Mouse (Mus musculus) lung, embryonic 15.5 days (tissue): Measurements from ENCODE around the gene Gm9639. TPM values are rescaled to one million over a fixed set of nuclear protein-coding genes. Genes with fewer than 3 reads are reported as not detected.
A peak's percentile ranks its signal among the peaks of the same experiment; 100 is the strongest.
"Not testable (repeated sequence)": the region's sequence is repeated elsewhere in the genome, so short reads cannot be mapped to it uniquely, and the experiment has no call there.

Source experiments
- ATAC-seq: fragments of 200-750 bp; cut with Nextera tagmentation; 2 replicates; pipeline ENCODE4 v1.8.0; 2017; ENCODE audit warnings: moderate number of reproducible peaks, borderline replicate concordance; ENCODE audit not compliant: low FRiP score, low TSS enrichment; ENCODE audit errors: extremely low read depth
- H3K27ac ChIP-seq: fragments of 300-500 bp; sonication (generic); 2 replicates; pipeline ENCODE4 v1.5.1; 2015; ENCODE audit warnings: moderate library complexity, mild to moderate bottlenecking, inconsistent platforms
- H3K27me3 ChIP-seq: fragments of 300-500 bp; sonication (generic); 2 replicates; pipeline ENCODE4 v1.6.1; 2015; ENCODE audit warnings: inconsistent platforms
- H3K36me3 ChIP-seq: fragments of 300-500 bp; sonication (generic); 2 replicates; pipeline ENCODE4 v1.6.1; 2015; ENCODE audit warnings: inconsistent platforms
- H3K4me1 ChIP-seq: fragments of 300-500 bp; sonication (generic); 2 replicates; pipeline ENCODE4 v1.6.1; 2015; ENCODE audit warnings: inconsistent platforms
- H3K4me2 ChIP-seq: fragments of 300-500 bp; sonication (generic); 2 replicates; pipeline ENCODE4 v1.6.1; 2015; ENCODE audit warnings: inconsistent platforms, mild to moderate bottlenecking, moderate library complexity
- H3K4me3 ChIP-seq: fragments of 300-500 bp; sonication (generic); 2 replicates; pipeline ENCODE4 v1.5.1; 2015; ENCODE audit warnings: mild to moderate bottlenecking, inconsistent platforms
- H3K9ac ChIP-seq: fragments of 300-500 bp; sonication (generic); 2 replicates; pipeline ENCODE4 v1.6.1; 2015; ENCODE audit warnings: inconsistent platforms
- H3K9me3 ChIP-seq: fragments of 300-500 bp; sonication (generic); 2 replicates; pipeline ENCODE4 v1.6.1; 2016; ENCODE audit warnings: inconsistent platforms
- WGBS: fragments of 180-500 bp; shearing (Covaris S2); methylation state at CpG from one replicate; pipeline ENCODE4 v1.1.7; 2015; 5-methylcytosine and 5-hydroxymethylcytosine counted together
- polyA plus RNA-seq: library from polyadenylated mRNA; unstranded; fragments of >200 nt; fragmentation: Nextera tagmentation; extraction: Ambion mirVana; gene quantifications from 2 replicates; pipeline ENCODE4 v1.2.1, GENCODE M21; 2015

The Gm9639 gene
- not detected in 2 replicates for polyA plus RNA-seq

DNA sequence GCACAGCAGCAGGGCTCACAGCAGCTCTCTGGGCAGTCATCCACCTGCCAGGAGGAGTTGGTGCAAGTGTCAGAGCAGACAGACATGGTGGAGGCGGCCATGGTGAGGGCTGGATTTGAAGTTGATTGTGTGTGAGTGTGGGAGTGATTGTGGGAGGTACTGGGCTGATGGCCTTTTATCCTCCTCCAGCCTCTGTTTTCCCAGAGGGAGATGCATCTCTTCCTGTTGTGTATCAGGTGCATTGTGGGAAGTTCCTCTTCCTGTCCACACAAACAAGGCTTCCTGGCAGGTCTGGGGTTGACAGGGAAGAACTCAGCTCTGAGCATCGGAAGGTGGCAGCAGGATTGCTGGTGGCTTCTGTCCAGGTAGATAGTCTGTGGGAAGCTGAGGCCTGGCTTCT, at the start of gene Gm9639:
TSS of gene Gm9639 (minus strand) at position 101 of the 400 bp plus-strand sequence.
- 41% methylated on average over 2 of the region's 2 CpGs for WGBS
- Histone ChIP-seq H3K4me3 (no peak within 1 kb of the TSS), H3K36me3 (no peaks in the 10 kb centered on the region), H3K9me3 (no peaks in the 10 kb centered on the region), H3K27ac (no peak within 1 kb of the TSS), H3K4me2 (no peak within 1 kb of the TSS), H3K27me3 (no peaks in the 10 kb centered on the region), H3K9ac (no peak within 1 kb of the TSS), H3K4me1 (no peaks in the 10 kb centered on the region)
- ATAC-seq: no peak

DNA sequence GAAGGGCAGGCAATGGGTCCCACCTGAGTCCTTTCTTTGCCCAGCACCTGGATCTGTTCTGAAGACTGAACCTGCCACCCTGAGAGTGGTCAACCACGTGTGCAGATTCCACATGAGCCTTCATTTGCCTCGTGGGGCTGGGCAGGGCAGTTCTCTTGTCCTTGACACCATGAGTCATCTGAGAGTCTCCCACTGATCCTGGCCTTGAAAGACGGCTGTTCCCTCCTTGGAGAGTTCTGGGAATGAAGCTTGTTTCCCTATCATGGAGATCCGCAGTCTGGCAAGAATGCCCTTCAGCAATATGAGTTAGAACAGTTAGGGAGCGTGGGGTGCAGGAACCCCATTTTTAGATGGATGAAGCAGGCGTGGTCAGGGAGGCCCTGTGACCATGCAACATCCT, 44.1 kb upstream of the Gm9639 start:
- Histone ChIP-seq H3K27me3 (no peaks in the 10 kb centered on the region), H3K9ac (no peak overlapping the region), H3K9me3 (no peaks in the 10 kb centered on the region), H3K36me3 (no peaks in the 10 kb centered on the region), H3K27ac (no peak overlapping the region), H3K4me1 (no peaks in the 10 kb centered on the region), H3K4me2 (no peak overlapping the region), H3K4me3 (no peak overlapping the region)
- no peak for ATAC-seq
- WGBS: 66% methylated on average over 6 of the region's 6 CpGs

DNA sequence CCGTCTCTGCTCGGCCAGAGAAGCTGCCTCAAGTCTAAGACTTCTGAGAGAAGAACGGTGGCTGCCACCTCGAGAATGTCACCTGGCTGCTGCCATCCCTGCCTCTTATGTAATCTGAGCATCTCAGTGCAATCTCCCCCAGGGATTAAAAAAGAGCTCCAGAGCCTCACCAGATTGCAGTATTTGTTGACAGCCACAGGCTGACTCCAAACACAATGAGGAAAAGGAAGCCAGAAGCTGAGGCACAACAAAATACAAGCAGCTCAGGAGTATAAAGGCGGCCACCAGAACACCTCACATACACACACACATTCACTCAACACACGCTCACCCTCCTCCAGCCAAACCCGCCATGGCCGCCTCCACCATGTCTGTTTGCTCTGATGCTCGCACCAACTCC, 40.8 kb upstream of the Gm9639 start, which contains the start of gene Krtap10-10:
TSS of gene Krtap10-10 (plus strand) at position 301 of the 400 bp plus-strand sequence.
- Histone ChIP-seq H3K9ac (no peak within 1 kb of the TSS), H3K4me3 (no peak within 1 kb of the TSS), H3K4me2 (no peak within 1 kb of the TSS), H3K27me3 (no peaks in the 10 kb centered on the region), H3K9me3 (no peaks in the 10 kb centered on the region), H3K4me1 (no peaks in the 10 kb centered on the region), H3K36me3 (no peaks in the 10 kb centered on the region), H3K27ac (no peak within 1 kb of the TSS)
- no peak for ATAC-seq
- 54% methylated on average over 9 of the region's 9 CpGs for WGBS

DNA sequence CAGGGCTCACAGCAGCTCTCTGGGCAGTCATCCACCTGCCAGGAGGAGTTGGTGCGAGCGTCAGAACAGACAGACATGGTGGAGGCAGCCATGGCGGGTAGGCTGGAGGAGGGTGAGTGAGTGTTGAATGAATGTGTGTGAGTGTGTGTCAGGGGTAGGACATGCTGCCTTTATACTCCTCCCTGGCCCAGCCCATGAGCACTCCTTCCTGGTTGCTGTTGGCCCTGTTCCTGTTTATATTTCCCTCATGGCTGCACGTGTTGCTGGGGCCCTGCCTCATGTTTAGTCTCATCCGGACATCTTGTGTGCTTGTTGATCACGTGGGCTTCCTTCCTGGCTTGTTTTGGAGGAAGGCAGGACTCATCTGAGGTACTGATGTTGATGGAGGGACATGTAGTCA, 32.1 kb upstream of the Gm9639 start, which contains the start of gene Krtap10-4:
TSS of gene Krtap10-4 (minus strand) at position 145 of the 400 bp plus-strand sequence.
- WGBS: 40% methylated on average over 6 of the region's 6 CpGs
- Histone ChIP-seq H3K4me3 (no peak within 1 kb of the TSS), H3K9ac (no peak within 1 kb of the TSS), H3K36me3 (no peaks in the 10 kb centered on the region), H3K4me1 (no peaks in the 10 kb centered on the region), H3K27ac (no peak within 1 kb of the TSS), H3K27me3 (no peaks in the 10 kb centered on the region), H3K9me3 (no peaks in the 10 kb centered on the region), H3K4me2 (no peak within 1 kb of the TSS)
- no peak; the same call in 1 of the 2 replicates for ATAC-seq

DNA sequence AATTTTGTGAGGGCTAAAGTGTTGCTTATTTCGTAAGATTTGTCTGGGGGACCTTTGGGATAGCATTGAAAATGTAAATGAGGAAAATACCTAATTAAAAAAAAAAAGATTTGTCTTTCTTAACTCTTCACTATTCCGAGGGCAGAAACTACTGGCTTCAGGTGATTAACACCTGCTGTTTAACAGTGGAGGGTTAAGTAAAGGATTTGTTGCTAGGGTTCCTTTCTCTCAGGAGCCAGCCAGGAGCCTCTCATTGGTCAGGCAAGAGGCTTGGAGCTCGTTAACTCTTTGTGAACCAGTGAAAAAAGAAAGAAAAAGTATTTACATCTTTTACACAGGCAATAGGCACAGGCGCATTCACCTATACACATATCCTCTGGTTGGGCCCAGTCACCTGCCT, 24.3 kb upstream of the Gm9639 start:
- 34% methylated on average over 4 of the region's 4 CpGs for WGBS
- Histone ChIP-seq H3K27ac (no peak overlapping the region), H3K4me1 (no peaks in the 10 kb centered on the region), H3K4me2 (no peak overlapping the region), H3K27me3 (no peaks in the 10 kb centered on the region), H3K9me3 (no peaks in the 10 kb centered on the region), H3K9ac (no peak overlapping the region), H3K36me3 (no peaks in the 10 kb centered on the region), H3K4me3 (no peak overlapping the region)
- no peak for ATAC-seq

DNA sequence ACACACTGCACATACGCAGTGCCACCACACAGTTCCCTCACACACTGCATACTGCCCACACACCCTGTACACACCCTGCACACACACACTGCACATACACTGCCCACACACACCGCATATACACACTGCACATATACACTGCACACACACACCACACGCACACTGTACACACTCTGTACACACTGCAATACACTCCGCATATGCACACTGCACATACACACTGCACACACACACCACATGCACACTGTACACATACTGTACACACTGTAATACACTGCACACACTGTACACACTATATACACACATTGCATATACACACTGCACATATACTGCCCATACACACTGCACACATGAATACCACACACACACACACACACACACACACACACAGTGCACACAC, 23.6 kb upstream of the Gm9639 start:
- Histone ChIP-seq H3K36me3 (no peaks in the 10 kb centered on the region), H3K9ac (no peak overlapping the region), H3K9me3 (no peaks in the 10 kb centered on the region), H3K4me3 (no peak overlapping the region), H3K27ac (no peak overlapping the region), H3K27me3 (peaks cover 5% of the 10 kb centered on the region; the same call in 1 of the 2 replicates), H3K4me1 (no peaks in the 10 kb centered on the region), H3K4me2 (no peak overlapping the region)
- WGBS: 94% methylated on average over 4 of the region's 4 CpGs
- ATAC-seq: 0 out of 2 replicates have a peak, but pooled peaks have one; percentile 27

DNA sequence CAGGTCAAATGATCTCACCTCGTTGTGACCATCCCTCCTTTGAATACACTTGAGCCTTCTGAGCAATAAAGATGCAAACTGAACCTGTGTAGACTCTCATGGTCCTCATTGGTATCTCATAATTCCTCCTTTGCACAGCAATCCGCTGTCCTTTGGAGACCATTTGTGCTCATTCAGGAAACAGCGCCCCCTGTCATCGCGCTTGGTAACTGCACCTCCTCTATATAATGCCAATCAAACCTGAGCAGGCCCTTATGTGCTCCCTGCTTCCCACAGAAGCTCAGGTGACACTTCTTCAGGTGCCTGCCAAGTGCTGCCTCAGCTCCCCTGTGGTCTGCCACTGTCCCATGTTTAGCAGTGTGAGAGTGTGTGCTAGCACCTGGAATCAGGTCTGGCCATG, 20.6 kb upstream of the Gm9639 start:
- Histone ChIP-seq H3K27me3 (peaks cover 5% of the 10 kb centered on the region; the same call in 1 of the 2 replicates), H3K36me3 (no peaks in the 10 kb centered on the region), H3K9me3 (no peaks in the 10 kb centered on the region), H3K4me1 (no peaks in the 10 kb centered on the region), H3K9ac (no peak overlapping the region), H3K4me3 (no peak overlapping the region), H3K4me2 (no peak overlapping the region), H3K27ac (no peak overlapping the region)
- WGBS: 24% methylated on average over 5 of the region's 5 CpGs
- ATAC-seq: no peak

DNA sequence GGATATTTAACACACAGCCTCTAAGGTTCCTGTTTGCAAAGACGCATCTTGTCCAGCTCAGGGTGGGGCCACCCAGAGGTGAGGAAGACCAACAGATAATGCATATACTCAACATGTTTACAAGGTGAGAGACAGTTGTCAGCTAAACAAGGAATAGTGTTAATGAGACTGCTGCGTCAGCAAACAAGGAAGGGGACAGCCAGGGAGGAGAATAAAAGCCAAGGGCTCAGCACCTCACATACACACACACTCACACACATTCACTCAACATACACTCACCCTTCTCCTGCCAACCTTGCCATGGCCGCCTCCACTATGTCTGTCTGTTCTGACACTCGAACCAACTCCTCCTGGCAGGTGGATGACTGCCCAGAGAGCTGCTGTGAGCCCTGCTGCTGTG, 19.5 kb upstream of the Gm9639 start, which contains the start of gene Gm2696:
TSS of gene Gm2696 (plus strand) at position 301 of the 400 bp plus-strand sequence.
- Histone ChIP-seq H3K4me2 (no peak within 1 kb of the TSS), H3K9me3 (no peaks in the 10 kb centered on the region), H3K4me1 (no peaks in the 10 kb centered on the region), H3K4me3 (no peak within 1 kb of the TSS), H3K27ac (no peak within 1 kb of the TSS), H3K36me3 (no peaks in the 10 kb centered on the region), H3K27me3 (peaks cover 5% of the 10 kb centered on the region; the same call in 1 of the 2 replicates), H3K9ac (no peak within 1 kb of the TSS)
- ATAC-seq: no peak
- WGBS: 34% methylated on average over 4 of the region's 4 CpGs

DNA sequence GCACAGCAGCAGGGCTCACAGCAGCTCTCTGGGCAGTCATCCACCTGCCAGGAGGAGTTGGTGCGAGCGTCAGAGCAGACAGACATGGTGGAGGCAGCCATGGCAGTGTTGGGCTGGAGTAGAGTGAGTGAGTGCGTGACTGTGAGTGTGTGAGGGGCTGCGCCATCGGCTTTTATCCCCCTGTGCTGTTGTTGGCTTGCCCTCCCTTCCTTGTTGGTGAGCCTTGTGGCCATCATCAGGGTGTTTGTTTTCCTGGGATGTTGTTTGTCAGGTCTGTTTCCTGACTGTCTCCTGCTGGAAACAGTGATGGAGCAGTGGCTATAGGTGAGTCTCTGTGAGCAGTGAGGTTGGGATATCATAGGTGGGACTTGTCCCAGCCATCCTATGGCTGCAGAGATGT, 16.9 kb upstream of the Gm9639 start, which contains the start of gene Gm9507:
TSS of gene Gm9507 (minus strand) at position 101 of the 400 bp plus-strand sequence.
- no peak within 1 kb of the TSS for H3K27ac ChIP-seq
- ATAC-seq: no peak
- peaks cover 5% of the 10 kb centered on the region; the same call in 1 of the 2 replicates for H3K27me3 ChIP-seq
- no peaks in the 10 kb centered on the region for H3K9me3 ChIP-seq
- no peaks in the 10 kb centered on the region for H3K36me3 ChIP-seq
- H3K4me2 ChIP-seq: no peak within 1 kb of the TSS
- 47% methylated on average over 5 of the region's 5 CpGs for WGBS
- no peak within 1 kb of the TSS for H3K4me3 ChIP-seq
- H3K9ac ChIP-seq: no peak within 1 kb of the TSS
- no peaks in the 10 kb centered on the region for H3K4me1 ChIP-seq

DNA sequence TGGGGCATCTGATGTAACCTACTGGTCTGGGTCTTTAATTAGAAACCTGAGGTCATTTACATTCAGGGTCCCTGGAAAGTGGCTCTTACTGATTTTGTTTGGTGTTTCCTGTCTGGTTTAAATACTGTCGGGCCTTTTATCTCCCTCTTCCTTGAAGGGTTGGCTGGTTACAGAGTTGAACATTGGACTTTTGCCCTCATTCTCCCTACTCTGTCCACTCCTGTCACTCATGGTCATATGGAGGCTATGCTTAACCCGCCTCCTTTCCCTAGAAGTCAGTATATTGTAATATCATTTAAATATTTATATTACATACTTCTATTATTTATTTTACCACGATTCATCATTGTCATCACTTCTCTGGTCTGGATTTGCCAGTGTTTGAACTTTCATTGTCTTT, 9.2 kb upstream of the Gm9639 start:
- Histone ChIP-seq H3K4me3 (no peak overlapping the region), H3K9me3 (no peaks in the 10 kb centered on the region), H3K4me1 (no peaks in the 10 kb centered on the region), H3K27me3 (no peaks in the 10 kb centered on the region), H3K4me2 (no peak overlapping the region), H3K27ac (no peak overlapping the region), H3K36me3 (no peaks in the 10 kb centered on the region), H3K9ac (no peak overlapping the region)
- 34% methylated on average over 3 of the region's 3 CpGs for WGBS
- ATAC-seq: no peak; the same call in 1 of the 2 replicates

DNA sequence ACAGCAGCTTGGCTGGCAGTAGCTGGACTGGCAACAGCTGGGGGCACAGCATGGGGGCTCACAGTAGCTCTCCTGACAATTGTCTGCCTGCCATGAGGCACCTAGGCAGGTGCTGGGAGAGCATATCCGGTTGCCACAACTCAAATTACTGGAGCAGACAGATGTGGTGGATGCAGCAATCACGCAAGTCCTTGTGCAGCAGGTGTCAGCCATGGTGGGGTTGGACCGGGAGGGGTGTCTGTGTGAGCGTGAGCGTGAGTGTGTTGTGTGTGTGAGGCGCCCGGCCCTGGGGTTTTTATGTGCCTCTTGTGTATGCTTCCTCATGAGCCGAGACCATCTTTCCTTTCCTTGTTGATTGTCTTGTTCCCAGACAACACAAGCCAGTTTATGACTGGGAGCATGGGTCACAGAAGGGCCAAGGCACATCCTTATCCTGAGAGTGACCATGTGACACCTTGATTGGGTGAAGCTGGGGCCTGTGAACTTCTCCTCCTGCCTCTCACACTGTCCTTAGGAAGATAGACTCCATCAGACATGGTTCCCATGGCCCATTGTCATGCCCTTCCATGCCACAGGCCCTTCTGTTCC, 4.1 kb upstream of the Gm9639 start, which contains the start of gene Gm19668:
TSS of gene Gm19668 (minus strand) at position 213 of the 588 bp plus-strand sequence.
- no peak within 1 kb of the TSS for H3K27ac ChIP-seq
- ATAC-seq: no peak

DNA sequence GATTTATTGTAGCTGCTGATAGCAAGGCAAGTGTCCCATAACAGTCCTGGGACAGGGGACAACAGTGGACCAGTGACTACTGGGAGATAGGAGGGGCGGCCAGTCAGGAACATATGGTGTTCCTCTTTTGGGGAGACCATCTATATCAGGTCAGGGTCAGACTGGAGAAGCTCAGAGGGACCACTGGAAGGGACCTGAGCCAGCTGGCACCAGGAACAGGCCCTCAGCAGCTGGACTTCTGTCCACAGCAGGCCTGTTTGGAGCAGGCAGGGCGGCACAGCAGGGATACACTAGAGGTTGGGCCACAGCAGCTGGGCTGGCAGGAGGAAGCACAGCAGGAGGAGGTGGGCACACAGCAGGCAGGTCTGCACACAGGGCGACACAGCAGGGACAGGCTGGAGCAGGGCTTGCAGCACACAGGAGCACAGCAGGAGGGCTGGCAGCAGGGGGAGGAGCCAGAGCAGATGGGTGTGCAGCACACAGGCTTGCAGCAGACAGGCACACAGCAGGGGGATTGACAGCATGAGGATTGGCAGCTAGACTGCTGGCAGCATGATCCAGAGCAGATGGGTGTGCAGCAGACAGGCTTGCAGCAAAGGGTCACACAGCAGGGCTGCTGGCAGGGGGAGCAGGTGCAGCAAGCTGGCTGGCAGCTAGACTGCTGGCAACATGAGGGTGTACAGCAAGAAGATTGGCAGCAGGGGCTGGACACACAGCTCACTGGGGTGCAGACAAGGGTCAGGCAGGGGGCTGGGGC, 3.5 kb upstream of the Gm9639 start:
- 0 out of 2 replicates have a peak, but pooled peaks have one; percentile 39 for ATAC-seq
- H3K27ac ChIP-seq, H3K4me2 ChIP-seq, H3K4me3 ChIP-seq, H3K9me3 ChIP-seq, H3K4me1 ChIP-seq, H3K27me3 ChIP-seq, H3K36me3 ChIP-seq, H3K9ac ChIP-seq: not testable (repeated sequence)
- 31% methylated on average over 3 of the region's 3 CpGs for WGBS

More for the DNA sequence above, 4.1 kb upstream of the Gm9639 start, which contains the start of gene Gm19668:
- 57% methylated on average over 8 of the region's 8 CpGs for WGBS
- no peak within 1 kb of the TSS for H3K9ac ChIP-seq
- no peak within 1 kb of the TSS for H3K4me2 ChIP-seq
- H3K4me3 ChIP-seq: no peak within 1 kb of the TSS
- H3K9me3 ChIP-seq: no peaks in the 10 kb centered on the region
- no peaks in the 10 kb centered on the region for H3K36me3 ChIP-seq
- no peaks in the 10 kb centered on the region for H3K4me1 ChIP-seq
- no peaks in the 10 kb centered on the region for H3K27me3 ChIP-seq
